Mouse (Mus musculus): Measurements from ENCODE around the gene Cyp17a1. TPM values are rescaled to one million over a fixed set of nuclear protein-coding genes. Genes with fewer than 3 reads are reported as not detected.
A peak's percentile ranks its signal among the peaks of the same experiment; 100 is the strongest.

Gene Cyp17a1
- polyA plus RNA-seq, 1 experiment from 2014 or later, result 0.27 TPM

- no peak for ATAC-seq (replicated peaks; ENCODE audit: low FRiP score)
- H3K27me3 ChIP-seq (replicated peaks; ENCODE audit: control insufficient read depth, insufficient read depth, low read length), result no peaks in the 10 kb centered on the region
- H3K36me3 ChIP-seq (ENCODE audit: control insufficient read depth, insufficient read depth, low read length), result 0 out of 2 replicates have a peak, but pooled peaks cover 2% of the 10 kb centered on the region
- no peak overlapping the region for H3K27ac ChIP-seq (ENCODE audit: low read depth, low read length)
- WGBS, result 79% methylated on average over 9 of the region's 9 CpGs
- H3K4me2 ChIP-seq, result no peak overlapping the region
- H3K9ac ChIP-seq (ENCODE audit: low read depth, low read length), result no peak overlapping the region
- no peaks in the 10 kb centered on the region for H3K9me3 ChIP-seq (ENCODE audit: control insufficient read depth, low read length)
- DNase-seq (ENCODE audit: low spot score), result no peak
- peaks cover 40% of the 10 kb centered on the region for H3K4me1 ChIP-seq (replicated peaks; ENCODE audit: control insufficient read depth, insufficient read depth, low read length)
- no peak overlapping the region for H3K4me3 ChIP-seq (ENCODE audit: low read depth, low read length)
These were observed 41.3 kb downstream of the Cyp17a1 start for GRCm38 (mm10) chr19:46631637-46632036.

DNA sequence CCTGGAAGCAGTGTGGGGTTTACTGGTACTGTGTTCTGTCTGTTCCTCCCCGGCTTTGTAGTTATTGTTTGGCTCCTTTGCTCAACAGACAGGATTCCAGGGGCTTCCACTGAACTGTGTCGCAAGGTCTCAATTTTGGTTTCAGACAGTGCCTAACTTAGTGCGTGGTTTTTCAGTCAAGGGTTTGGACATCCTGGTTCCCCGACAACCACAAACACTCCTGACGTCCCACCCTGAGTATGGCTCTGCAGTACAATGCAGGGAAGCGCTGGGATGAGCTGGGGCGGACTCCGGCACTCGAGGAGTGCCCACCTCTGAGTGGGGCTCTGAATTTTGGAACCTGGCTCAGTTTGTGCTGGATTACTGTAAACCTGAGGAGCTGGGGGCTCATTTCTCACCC is 43.2 kb downstream of the Cyp17a1 start:
- no peak overlapping the region for H3K9ac ChIP-seq (ENCODE audit: low read depth, low read length)
- no peak overlapping the region for H3K4me2 ChIP-seq
- H3K27ac ChIP-seq (ENCODE audit: low read depth, low read length), result no peak overlapping the region
- 74% methylated on average over 9 of the region's 9 CpGs for WGBS
- DNase-seq (ENCODE audit: low spot score) (no peak), ATAC-seq (replicated peaks; ENCODE audit: low FRiP score) (no peak)
- peaks cover 29% of the 10 kb centered on the region for H3K4me1 ChIP-seq (replicated peaks; ENCODE audit: control insufficient read depth, insufficient read depth, low read length)
- peaks cover 7% of the 10 kb centered on the region for H3K36me3 ChIP-seq (ENCODE audit: control insufficient read depth, insufficient read depth, low read length)
- H3K4me3 ChIP-seq (ENCODE audit: low read depth, low read length), result no peak overlapping the region
- no peaks in the 10 kb centered on the region for H3K9me3 ChIP-seq (ENCODE audit: control insufficient read depth, low read length)
- no peaks in the 10 kb centered on the region for H3K27me3 ChIP-seq (replicated peaks; ENCODE audit: control insufficient read depth, insufficient read depth, low read length)

- Histone ChIP-seq H3K4me2 (no peak overlapping the region), H3K27ac (ENCODE audit: low read depth, low read length) (0 out of 2 replicates have a peak overlapping the region, but pooled peaks have one; percentile 10)
These were observed 44.6 kb downstream of the Cyp17a1 start for GRCm38 (mm10) chr19:46628403-46628802.

GRCm38 (mm10) chr19:46625519-46625918 is 47.5 kb downstream of the Cyp17a1 start:
- Histone ChIP-seq H3K4me3 (ENCODE audit: low read depth, low read length) (no peak overlapping the region), H3K27me3 (replicated peaks; ENCODE audit: control insufficient read depth, insufficient read depth, low read length) (no peaks in the 10 kb centered on the region), H3K4me1 (replicated peaks; ENCODE audit: control insufficient read depth, insufficient read depth, low read length) (peaks cover 63% of the 10 kb centered on the region), H3K9ac (ENCODE audit: low read depth, low read length) (no peak overlapping the region), H3K4me2 (no peak overlapping the region), H3K27ac (ENCODE audit: low read depth, low read length) (no peak overlapping the region), H3K36me3 (ENCODE audit: control insufficient read depth, insufficient read depth, low read length) (peaks cover 6% of the 10 kb centered on the region), H3K9me3 (ENCODE audit: control insufficient read depth, low read length) (no peaks in the 10 kb centered on the region)
- DNase-seq (ENCODE audit: low spot score), result no peak
- WGBS, result 73% methylated on average over 10 of the region's 10 CpGs
- no peak for ATAC-seq (replicated peaks; ENCODE audit: low FRiP score)

More at GRCm38 (mm10) chr19:46628403-46628802, 44.6 kb downstream of the Cyp17a1 start:
- no peaks in the 10 kb centered on the region for H3K9me3 ChIP-seq (ENCODE audit: control insufficient read depth, low read length)
- no peak for DNase-seq (ENCODE audit: low spot score)
- no peak overlapping the region for H3K9ac ChIP-seq (ENCODE audit: low read depth, low read length)
- peaks cover 36% of the 10 kb centered on the region for H3K4me1 ChIP-seq (replicated peaks; ENCODE audit: control insufficient read depth, insufficient read depth, low read length)
- WGBS, result 63% methylated on average over 10 of the region's 10 CpGs
- no peak overlapping the region for H3K4me3 ChIP-seq (ENCODE audit: low read depth, low read length)
- no peaks in the 10 kb centered on the region for H3K27me3 ChIP-seq (replicated peaks; ENCODE audit: control insufficient read depth, insufficient read depth, low read length)
- ATAC-seq (replicated peaks; ENCODE audit: low FRiP score), result no peak
- H3K36me3 ChIP-seq (ENCODE audit: control insufficient read depth, insufficient read depth, low read length), result peaks cover 8% of the 10 kb centered on the region

- H3K27ac ChIP-seq (ENCODE audit: low read depth, low read length), result no peak overlapping the region
- WGBS, result 90% methylated on average over 12 of the region's 12 CpGs
These were observed 48.0 kb downstream of the Cyp17a1 start for GRCm38 (mm10) chr19:46625015-46625414.

DNA sequence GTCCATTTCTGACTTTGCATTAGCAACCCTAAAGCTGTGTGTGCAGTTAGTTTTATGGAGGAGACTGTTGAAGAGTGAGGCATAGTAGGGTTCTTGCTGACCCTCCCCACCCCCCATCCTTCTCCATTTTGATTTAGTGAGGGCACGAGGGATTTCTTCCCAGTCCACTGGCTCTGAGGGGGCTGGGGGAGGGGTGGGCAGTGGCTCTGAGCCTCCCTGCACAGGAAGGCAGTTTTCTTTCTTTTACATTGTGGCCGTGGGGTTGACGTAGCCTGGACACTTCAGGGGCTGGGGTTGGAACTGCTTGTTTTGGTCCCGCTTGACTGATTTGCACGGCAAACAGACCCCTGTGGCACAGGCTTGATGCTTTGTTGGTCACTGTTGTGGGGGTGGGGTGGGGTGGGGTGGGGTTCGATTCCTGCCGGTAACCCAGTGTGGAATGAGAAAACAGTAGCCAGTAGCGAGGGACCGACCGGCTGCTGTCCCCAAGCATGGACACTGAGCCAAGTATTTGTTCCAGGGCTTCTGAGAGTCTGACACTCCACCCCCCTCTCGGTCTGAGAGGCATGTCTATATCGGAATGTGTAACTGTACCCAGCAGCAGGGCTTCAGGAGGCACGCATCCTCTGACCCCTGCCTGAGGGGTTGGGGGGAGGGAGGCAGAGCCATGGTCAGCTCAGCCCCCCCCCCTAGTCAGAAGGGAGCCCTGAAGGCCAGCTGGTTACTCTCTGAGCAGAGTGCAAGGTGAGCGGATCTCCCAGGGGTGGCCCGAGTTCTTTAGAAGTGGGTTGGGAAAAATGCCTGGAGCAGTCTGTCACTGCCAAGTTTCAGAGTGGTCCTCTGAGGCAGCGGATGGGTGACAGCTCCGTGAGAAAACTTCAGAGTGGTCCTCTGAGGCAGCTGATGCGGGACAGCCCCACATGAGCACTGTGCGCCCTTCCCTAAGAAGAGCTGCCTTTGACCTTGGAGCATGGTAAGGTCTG is 48.9 kb downstream of the Cyp17a1 start:
- ATAC-seq (replicated peaks; ENCODE audit: low FRiP score), result peak; percentile 21; the same call in 1 of the 2 replicates
- peak overlapping the region; percentile 34 for H3K4me3 ChIP-seq (ENCODE audit: low read depth, low read length)
- WGBS, result 53% methylated on average over 19 of the region's 19 CpGs

More at GRCm38 (mm10) chr19:46625015-46625414, 48.0 kb downstream of the Cyp17a1 start:
- Histone ChIP-seq H3K27me3 (replicated peaks; ENCODE audit: control insufficient read depth, insufficient read depth, low read length) (no peaks in the 10 kb centered on the region), H3K4me3 (ENCODE audit: low read depth, low read length) (no peak overlapping the region), H3K4me1 (replicated peaks; ENCODE audit: control insufficient read depth, insufficient read depth, low read length) (peaks cover 63% of the 10 kb centered on the region), H3K9ac (ENCODE audit: low read depth, low read length) (no peak overlapping the region), H3K4me2 (no peak overlapping the region; the same call in 1 of the 2 replicates), H3K36me3 (ENCODE audit: control insufficient read depth, insufficient read depth, low read length) (peaks cover 6% of the 10 kb centered on the region), H3K9me3 (ENCODE audit: control insufficient read depth, low read length) (no peaks in the 10 kb centered on the region)
- DNase-seq (ENCODE audit: low spot score), result no peak
- no peak for ATAC-seq (replicated peaks; ENCODE audit: low FRiP score)

GRCm38 (mm10) chr19:46623194-46623667 is 49.7 kb downstream of the Cyp17a1 start:
- peak overlapping the region; percentile 38; the same call in 1 of the 2 replicates for H3K9ac ChIP-seq (ENCODE audit: low read depth, low read length)
- H3K4me2 ChIP-seq, result peak overlapping the region; percentile 58
- H3K27me3 ChIP-seq (replicated peaks; ENCODE audit: control insufficient read depth, insufficient read depth, low read length), result no peaks in the 10 kb centered on the region
- DNase-seq (ENCODE audit: low spot score) (no peak), ATAC-seq (replicated peaks; ENCODE audit: low FRiP score) (peak; percentile 50; the same call in 1 of the 2 replicates)
- peaks cover 6% of the 10 kb centered on the region for H3K36me3 ChIP-seq (ENCODE audit: control insufficient read depth, insufficient read depth, low read length)
- 24% methylated on average over 16 of the region's 16 CpGs for WGBS
- H3K9me3 ChIP-seq (ENCODE audit: control insufficient read depth, low read length), result no peaks in the 10 kb centered on the region
- H3K4me3 ChIP-seq (ENCODE audit: low read depth, low read length), result peak overlapping the region; percentile 34
- peak overlapping the region; percentile 54 for H3K27ac ChIP-seq (ENCODE audit: low read depth, low read length)
- H3K4me1 ChIP-seq (replicated peaks; ENCODE audit: control insufficient read depth, insufficient read depth, low read length), result peaks cover 70% of the 10 kb centered on the region

More for the DNA sequence above, 48.9 kb downstream of the Cyp17a1 start:
- peak overlapping the region; percentile 58 for H3K4me2 ChIP-seq
- H3K9me3 ChIP-seq (ENCODE audit: control insufficient read depth, low read length), result no peaks in the 10 kb centered on the region
- H3K27ac ChIP-seq (ENCODE audit: low read depth, low read length), result peak overlapping the region; percentile 54
- H3K4me1 ChIP-seq (replicated peaks; ENCODE audit: control insufficient read depth, insufficient read depth, low read length), result peaks cover 66% of the 10 kb centered on the region
- H3K9ac ChIP-seq (ENCODE audit: low read depth, low read length), result peak overlapping the region; percentile 38
- DNase-seq (ENCODE audit: low spot score), result no peak
- H3K36me3 ChIP-seq (ENCODE audit: control insufficient read depth, insufficient read depth, low read length), result peaks cover 6% of the 10 kb centered on the region
- H3K27me3 ChIP-seq (replicated peaks; ENCODE audit: control insufficient read depth, insufficient read depth, low read length), result no peaks in the 10 kb centered on the region

- no peak overlapping the region for H3K4me3 ChIP-seq (ENCODE audit: low read depth, low read length)
- peaks cover 69% of the 10 kb centered on the region for H3K4me1 ChIP-seq (replicated peaks; ENCODE audit: control insufficient read depth, insufficient read depth, low read length)
- 46% methylated on average over 12 of the region's 12 CpGs for WGBS
- H3K27me3 ChIP-seq (replicated peaks; ENCODE audit: control insufficient read depth, insufficient read depth, low read length), result no peaks in the 10 kb centered on the region
- H3K27ac ChIP-seq (ENCODE audit: low read depth, low read length), result peak overlapping the region; percentile 54
- no peaks in the 10 kb centered on the region for H3K9me3 ChIP-seq (ENCODE audit: control insufficient read depth, low read length)
- no peak overlapping the region for H3K9ac ChIP-seq (ENCODE audit: low read depth, low read length)
- no peak for ATAC-seq (replicated peaks; ENCODE audit: low FRiP score)
- H3K4me2 ChIP-seq, result peak overlapping the region; percentile 58
- H3K36me3 ChIP-seq (ENCODE audit: control insufficient read depth, insufficient read depth, low read length), result peaks cover 6% of the 10 kb centered on the region
- no peak for DNase-seq (ENCODE audit: low spot score)
These were observed 50.2 kb downstream of the Cyp17a1 start for GRCm38 (mm10) chr19:46622659-46623193.
